ENCODE assay signal across 12 mouse cellular contexts in the genomic region with DNA sequence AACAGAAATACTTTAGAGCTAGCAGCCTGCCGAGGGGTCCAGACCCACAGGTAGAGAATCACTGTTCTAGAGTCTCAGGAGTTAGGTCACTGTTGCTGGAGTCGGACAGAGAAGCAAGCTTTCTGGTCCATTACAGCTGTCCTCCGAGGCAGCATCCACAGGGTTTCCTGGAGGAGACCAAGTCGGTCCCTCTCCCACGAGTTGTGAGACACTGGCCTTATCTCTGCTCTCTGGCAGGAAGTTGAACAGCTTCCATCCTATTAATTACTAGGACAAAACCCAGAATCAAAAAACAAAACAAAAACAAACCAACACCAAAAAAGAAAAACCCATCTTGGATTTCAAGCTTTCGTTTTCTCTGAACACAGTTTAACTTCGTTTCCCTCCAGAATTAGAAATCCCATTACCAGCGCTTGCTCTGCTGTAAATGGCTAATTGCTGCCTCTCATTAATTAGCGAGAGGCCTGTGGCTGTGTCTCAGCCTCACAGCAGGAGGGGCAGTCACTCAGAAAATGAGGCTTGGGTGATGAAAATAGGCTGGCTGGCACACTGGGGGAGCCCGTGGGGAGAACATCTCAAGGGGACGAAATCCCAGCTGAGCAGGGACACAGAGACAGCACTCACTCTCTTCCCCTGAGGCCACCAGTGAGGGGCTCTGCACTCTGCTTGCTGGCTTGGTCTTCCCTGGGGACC.
A peak's percentile ranks its signal among the peaks of the same experiment; 100 is the strongest.
DNase-seq lines count a peak whose midpoint lies in the region; ATAC-seq and TF ChIP-seq lines count a peak whose summit lies in the region.
"Had no signal": no experiment of that assay in that cellular context is flagged by ENCODE, and none has a peak within 500 bp of the region (broad histone marks: within the 10 kb centered on the region; RNA-seq: fewer than 3 reads in every experiment).

No protein-coding gene starts in this region.

- H3K9ac ChIP-seq in lung, embryonic 14.5 days = no peak overlapping the region
- H3K9ac ChIP-seq: stomach, embryonic 15.5 days had no signal

- no peaks in the 10 kb centered on the region for H3K36me3 ChIP-seq in lung, embryonic 14.5 days (ENCODE audit: insufficient read depth)
- H3K36me3 ChIP-seq: stomach, embryonic 15.5 days had no signal

- no peak for TF ChIP-seq CTCF in lung, embryonic 14.5 days (IDR thresholded peaks at IDR 0.05; ENCODE audit: low read depth)
- TF ChIP-seq CTCF in olfactory bulb, adult 2 months (IDR thresholded peaks at IDR 0.05; ENCODE audit: insufficient read depth, low read depth, low read length) = no peak

- H3K27ac ChIP-seq in lung, embryonic 14.5 days (ENCODE audit: low read depth) = no peak overlapping the region
- peak overlapping the region; percentile 68 for H3K27ac ChIP-seq in olfactory bulb, adult 2 months (ENCODE audit: insufficient read depth, low read depth, low read length)
- H3K27ac ChIP-seq: gastrocnemius, adult 2 months; stomach, embryonic 15.5 days had no signal

- 41% methylated on average over 11 of the region's 11 CpGs for WGBS in lung, embryonic 14.5 days
- 12% methylated on average over 11 of the region's 11 CpGs for WGBS in olfactory bulb, adult 2 months

- peak; percentile 21 for DNase-seq in adrenal gland, adult 2 months
- no peak for DNase-seq in adrenal gland, postnatal 4 days (ENCODE audit: low spot score in 2 of 2)
- DNase-seq in lung, embryonic 14.5 days = peak; percentile 8
- DNase-seq in lung, postnatal 4 days = no peak
- DNase-seq in kidney, adult 18-20 months = peak; percentile 5
- no peak for DNase-seq in cerebellum, postnatal 14 days
- DNase-seq in lung, postnatal 14 days = no peak
- DNase-seq: gastrocnemius, adult 2 months; heart, postnatal 10 days; lung, postnatal 10 days had no signal

- H3K4me3 ChIP-seq in lung, embryonic 14.5 days (ENCODE audit: low read depth, low read length) = no peak overlapping the region
- no peak overlapping the region for H3K4me3 ChIP-seq in olfactory bulb, adult 2 months (ENCODE audit: insufficient read depth, low read depth, low read length)
- H3K4me3 ChIP-seq: gastrocnemius, adult 2 months; stomach, embryonic 15.5 days had no signal

- no peaks in the 10 kb centered on the region for H3K9me3 ChIP-seq in lung, embryonic 14.5 days (ENCODE audit: low read depth, low read length)
- H3K9me3 ChIP-seq: stomach, embryonic 15.5 days had no signal

- no peaks in the 10 kb centered on the region for H3K4me1 ChIP-seq in lung, embryonic 14.5 days (ENCODE audit: insufficient read depth)
- peaks cover 49% of the 10 kb centered on the region for H3K4me1 ChIP-seq in olfactory bulb, adult 2 months (ENCODE audit: control insufficient read depth, insufficient read depth, low read length)

- no peak for TF ChIP-seq POLR2A in olfactory bulb, adult 2 months (IDR thresholded peaks at IDR 0.05; ENCODE audit: insufficient read depth, low read depth, low read length)

- H3K27me3 ChIP-seq in lung, embryonic 14.5 days (ENCODE audit: insufficient read depth, low read length) = no peaks in the 10 kb centered on the region
- H3K27me3 ChIP-seq: stomach, embryonic 15.5 days had no signal

- H3K4me2 ChIP-seq in lung, embryonic 14.5 days = no peak overlapping the region
- H3K4me2 ChIP-seq: stomach, embryonic 15.5 days had no signal

- no peak for ATAC-seq in lung, embryonic 14.5 days (ENCODE audit: insufficient read depth)

Comparison
In these comparisons a context has a peak if more than half of its experiments do, and no peak if none do; other contexts are left out.
1. DNase-seq: peak in adrenal gland, adult 2 months (single experiment), lung, embryonic 14.5 days (single experiment) and kidney, adult 18-20 months (single experiment); none in adrenal gland, postnatal 4 days (0 of 2), lung, postnatal 4 days (0 of 2), cerebellum, postnatal 14 days (0 of 2) and lung, postnatal 14 days (single experiment).